Mouse (Mus musculus): ENCODE results near the gene Hephl1. TPM values are rescaled to one million over a fixed set of nuclear protein-coding genes. Genes with fewer than 3 reads are reported as not detected.
A peak's percentile ranks its signal among the peaks of the same experiment; 100 is the strongest.

The Hephl1 gene
- total and polyA plus RNA-seq, 3 experiments = not detected

DNA sequence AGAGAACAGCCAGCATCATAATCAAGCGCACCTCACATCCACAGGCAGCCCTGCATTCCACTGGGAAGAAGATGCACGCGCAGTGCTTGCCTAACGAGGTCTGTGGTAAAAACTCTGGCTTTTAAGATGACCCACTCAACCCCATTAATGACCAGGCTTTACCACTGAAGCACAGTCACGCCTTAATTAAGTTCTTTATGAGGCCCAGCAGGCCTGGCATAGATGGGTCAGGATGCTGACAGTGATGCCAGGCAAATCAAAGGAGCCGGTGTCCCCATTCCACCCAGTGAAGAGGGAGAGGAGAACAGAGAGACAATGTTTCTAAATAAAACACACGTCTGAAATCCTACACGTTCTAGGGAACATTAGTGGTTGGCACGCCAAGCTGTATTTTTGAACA is 3.8 kb downstream of the Hephl1 start:
- in situ Hi-C loops (cut with MboI; ENCODE audit: low pct_ligation_motif_present, low pct_unique_long_range_greater_than_20kb, low sequenced_read_pairs) = no loop called here
- Histone ChIP-seq H3K4me3 (replicated peaks in 1 of 3; ENCODE audit: low read depth in 2 of 3, low read length in 2 of 3, poor library complexity in 1 of 3) (no peak overlapping the region), H3K4me2 (ENCODE audit: insufficient read depth, low read depth, poor library complexity, severe bottlenecking) (no peak overlapping the region), H3K4me1 (ENCODE audit: control insufficient read depth in 1 of 2, insufficient read depth in 2 of 2) (peaks cover 9 to 17% of the 10 kb centered on the region in 2 experiments), H3K79me2 (replicated peaks; ENCODE audit: control insufficient read depth, extremely low read depth, insufficient read depth, poor library complexity, severe bottlenecking) (no peaks in the 10 kb centered on the region), H3K27me3 (replicated peaks) (peaks cover 1% of the 10 kb centered on the region), H3K9me3 (replicated peaks; ENCODE audit: low read length) (no peaks in the 10 kb centered on the region), H3K36me3 (replicated peaks in 1 of 2; ENCODE audit: control insufficient read depth in 1 of 2, insufficient read depth in 1 of 2, low read length in 1 of 2) (no peaks in the 10 kb centered on the region), H3K9ac (ENCODE audit: insufficient read depth, low read depth) (no peak overlapping the region), H3K27ac (ENCODE audit: insufficient read depth, low read depth) (no peak overlapping the region)
- DNase-seq (ENCODE audit: extremely low read depth) = no peak
- no peak for TF ChIP-seq MAFK (IDR thresholded peaks at IDR 0.05; ENCODE audit: insufficient replicate concordance, low read length)
- TF ChIP-seq ZNF384 (IDR thresholded peaks at IDR 0.05; ENCODE audit: low read depth, low read length) = no peak
- no peak for TF ChIP-seq NELFE (IDR thresholded peaks at IDR 0.05; ENCODE audit: low read depth, low read length)
- TF ChIP-seq USF2 (conservative IDR thresholded peaks at IDR 0.05; ENCODE audit: low read depth, low read length) = no peak
- no peak for TF ChIP-seq MAZ (IDR thresholded peaks at IDR 0.05; ENCODE audit: low read depth, low read length)
- no peak for TF ChIP-seq MEF2A (IDR thresholded peaks at IDR 0.05; ENCODE audit: borderline replicate concordance, low read depth, low read length)
- no peak for TF ChIP-seq EP300 (IDR thresholded peaks at IDR 0.05; ENCODE audit: low read length)
- no peak for TF ChIP-seq BHLHE40 (IDR thresholded peaks at IDR 0.05; ENCODE audit: low read depth, low read length)
- no peak for TF ChIP-seq TBP (conservative IDR thresholded peaks at IDR 0.05; ENCODE audit: low read depth, low read length)
- TF ChIP-seq ETS1 (conservative IDR thresholded peaks at IDR 0.05; ENCODE audit: low read depth, low read length) = no peak
- TF ChIP-seq TCF12 (IDR thresholded peaks at IDR 0.05; ENCODE audit: low read depth, low read length) = no peak
- TF ChIP-seq UBTF (IDR thresholded peaks at IDR 0.05; ENCODE audit: low read depth, low read length) = no peak
- no peak for TF ChIP-seq MXI1 (IDR thresholded peaks at IDR 0.05; ENCODE audit: low read depth, low read length)
- no peak for TF ChIP-seq RCOR1 (conservative IDR thresholded peaks at IDR 0.05; ENCODE audit: low read depth, low read length)
- no peak for TF ChIP-seq ZMIZ1 (IDR thresholded peaks at IDR 0.05; ENCODE audit: low read depth, low read length)
- no peak for TF ChIP-seq HCFC1 (IDR thresholded peaks at IDR 0.05; ENCODE audit: low read depth, low read length)
- dilution Hi-C loops (cut with MboI; ENCODE audit: extremely low pct_ligation_motif_present, extremely low pct_unique_long_range_greater_than_20kb, low sequenced_read_pairs) = no loop called here

DNA sequence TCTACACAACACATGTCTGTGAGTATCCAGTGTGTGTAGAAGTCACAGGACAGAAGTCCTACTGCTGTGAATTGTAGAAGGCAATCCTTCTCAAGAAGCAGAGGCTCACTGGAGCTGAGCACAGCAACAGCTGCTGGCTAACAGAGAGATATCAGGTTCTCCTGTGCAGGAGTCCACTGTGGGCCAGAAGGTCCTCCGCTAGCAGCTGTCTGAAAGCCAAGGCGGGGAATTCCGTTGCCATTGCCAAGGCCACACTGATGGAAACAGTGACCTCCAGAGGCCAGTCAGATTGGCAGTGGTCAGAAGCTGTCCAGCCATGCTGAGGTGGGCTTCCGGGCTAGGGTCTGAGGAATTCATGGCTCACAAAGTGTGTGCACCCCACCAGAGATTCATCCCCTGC is 6.8 kb downstream of the Hephl1 start:
- H3K27me3 ChIP-seq (replicated peaks) = no peaks in the 10 kb centered on the region
- dilution Hi-C loops (cut with MboI; ENCODE audit: extremely low pct_ligation_motif_present, extremely low pct_unique_long_range_greater_than_20kb, low sequenced_read_pairs) (no loop called here), in situ Hi-C loops (cut with MboI; ENCODE audit: low pct_ligation_motif_present, low pct_unique_long_range_greater_than_20kb, low sequenced_read_pairs) (no loop called here)

More for the DNA sequence above, 6.8 kb downstream of the Hephl1 start:
- TF ChIP-seq ELF1 (IDR thresholded peaks at IDR 0.05; ENCODE audit: low read depth, low read length) = 0 out of 2 replicates have a peak, but pooled peaks have one; percentile 38
- TF ChIP-seq SMC3 (IDR thresholded peaks at IDR 0.05; ENCODE audit: low read depth, low read length) = peak; percentile 21; the same call in 1 of the 2 replicates
- no peak for TF ChIP-seq RCOR1 (conservative IDR thresholded peaks at IDR 0.05; ENCODE audit: low read depth, low read length)
- TF ChIP-seq POLR2AphosphoS2 (IDR thresholded peaks at IDR 0.05; ENCODE audit: low read depth, low read length) = no peak
- TF ChIP-seq POLR2A (IDR thresholded peaks at IDR 0.05; ENCODE audit: low read depth, low read length) = no peak
- 0 out of 2 replicates have a peak, but pooled peaks have one; percentile 22 for TF ChIP-seq BHLHE40 (IDR thresholded peaks at IDR 0.05; ENCODE audit: low read depth, low read length)
- TF ChIP-seq RAD21 (IDR thresholded peaks at IDR 0.05; ENCODE audit: low read depth, low read length) = peak; percentile 39
- no peak for TF ChIP-seq ZKSCAN1 (IDR thresholded peaks at IDR 0.05; ENCODE audit: borderline replicate concordance, low read depth, low read length)
- no peak for TF ChIP-seq USF1 (IDR thresholded peaks at IDR 0.05; ENCODE audit: low read depth, low read length)
- TF ChIP-seq UBTF (IDR thresholded peaks at IDR 0.05; ENCODE audit: low read depth, low read length) = no peak
- TF ChIP-seq IRF4 (IDR thresholded peaks at IDR 0.05; ENCODE audit: low read depth, low read length) = peak; percentile 25; the same call in 1 of the 2 replicates
- TF ChIP-seq CHD1 (IDR thresholded peaks at IDR 0.05; ENCODE audit: low read depth, low read length) = no peak
- TF ChIP-seq CTCF (conservative IDR thresholded peaks at IDR 0.05 in 1 of 2, IDR thresholded peaks at IDR 0.05 in 1 of 2; ENCODE audit: low read depth in 2 of 2, low read length in 2 of 2) = peak in 1 of 2 experiments; percentile 48; a peak in 2 of 4 replicates
- TF ChIP-seq NELFE (IDR thresholded peaks at IDR 0.05; ENCODE audit: low read depth, low read length) = no peak
- TF ChIP-seq TCF12 (IDR thresholded peaks at IDR 0.05; ENCODE audit: low read depth, low read length) = 0 out of 2 replicates have a peak, but pooled peaks have one; percentile 35
- no peak for TF ChIP-seq E2F4 (IDR thresholded peaks at IDR 0.05; ENCODE audit: insufficient replicate concordance, low read depth, low read length)
- no peaks in the 10 kb centered on the region for H3K36me3 ChIP-seq (replicated peaks in 1 of 2; ENCODE audit: control insufficient read depth in 1 of 2, insufficient read depth in 1 of 2, low read length in 1 of 2)
- H3K4me1 ChIP-seq (ENCODE audit: control insufficient read depth in 1 of 2, insufficient read depth in 2 of 2) = peaks cover 9 to 19% of the 10 kb centered on the region in 2 experiments
- DNase-seq (ENCODE audit: extremely low read depth) = no peak
- no peaks in the 10 kb centered on the region for H3K9me3 ChIP-seq (replicated peaks; ENCODE audit: low read length)
- H3K79me2 ChIP-seq (replicated peaks; ENCODE audit: control insufficient read depth, extremely low read depth, insufficient read depth, poor library complexity, severe bottlenecking) = no peaks in the 10 kb centered on the region
- H3K9ac ChIP-seq (ENCODE audit: insufficient read depth, low read depth) = no peak overlapping the region
- H3K4me3 ChIP-seq (replicated peaks in 1 of 3; ENCODE audit: low read depth in 2 of 3, low read length in 2 of 3, poor library complexity in 1 of 3) = no peak overlapping the region
- H3K4me2 ChIP-seq (ENCODE audit: insufficient read depth, low read depth, poor library complexity, severe bottlenecking) = no peak overlapping the region
- no peak overlapping the region for H3K27ac ChIP-seq (ENCODE audit: insufficient read depth, low read depth)
